Mouse (Mus musculus): ENCODE results near the gene Olfr896-ps1. TPM values are rescaled to one million over a fixed set of nuclear protein-coding genes. Genes with fewer than 3 reads are reported as not detected.

Gene Olfr896-ps1
- polyA plus RNA-seq (2017; shearing (Covaris generic)) = not detected

DNA sequence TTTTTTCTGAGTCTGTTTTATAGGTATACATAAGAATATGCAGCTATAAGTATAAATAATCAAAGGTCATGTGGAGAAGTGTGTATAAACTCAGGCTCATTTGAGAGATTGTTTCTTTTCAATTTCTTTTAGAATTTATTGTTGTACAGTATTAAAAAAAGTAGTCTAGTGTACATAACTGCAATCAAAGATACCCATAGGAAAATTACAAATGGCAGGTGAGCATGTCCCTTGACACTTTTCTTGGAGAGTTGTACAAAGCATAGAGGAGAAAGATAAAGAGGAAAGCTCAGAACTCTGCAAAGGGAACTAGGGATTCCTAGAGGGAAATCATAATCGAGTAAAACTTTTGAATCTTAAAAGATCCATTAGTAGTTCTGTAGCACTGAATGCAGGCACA, at the start of gene Olfr896-ps1:
Gene Olfr896-ps1, plus strand, starts transcription at position 301 of the 400 bp plus-strand sequence.
- ATAC-seq = no peak

DNA sequence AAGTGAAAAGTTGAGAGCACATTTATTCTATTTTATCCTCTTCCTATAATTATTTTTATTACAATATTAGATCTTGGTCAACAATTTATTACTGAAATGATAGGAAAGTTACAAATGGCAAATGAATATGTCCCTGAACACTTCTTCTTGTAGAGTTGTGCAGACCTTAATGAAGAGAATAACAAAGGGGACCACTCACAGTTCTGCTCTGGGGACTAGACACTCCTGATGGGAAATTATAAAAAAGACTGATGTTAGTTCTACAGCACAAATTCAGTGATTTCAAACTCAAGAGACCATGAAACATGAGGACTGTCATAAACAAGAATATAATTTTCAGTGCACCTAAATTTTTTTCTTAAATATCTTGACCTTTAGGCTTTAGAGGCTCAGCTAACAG, 38.4 kb upstream of the Olfr896-ps1 start, which contains the start of gene Olfr143:
Gene Olfr143, plus strand, starts transcription at position 301 of the 400 bp plus-strand sequence.
- no peak for ATAC-seq

DNA sequence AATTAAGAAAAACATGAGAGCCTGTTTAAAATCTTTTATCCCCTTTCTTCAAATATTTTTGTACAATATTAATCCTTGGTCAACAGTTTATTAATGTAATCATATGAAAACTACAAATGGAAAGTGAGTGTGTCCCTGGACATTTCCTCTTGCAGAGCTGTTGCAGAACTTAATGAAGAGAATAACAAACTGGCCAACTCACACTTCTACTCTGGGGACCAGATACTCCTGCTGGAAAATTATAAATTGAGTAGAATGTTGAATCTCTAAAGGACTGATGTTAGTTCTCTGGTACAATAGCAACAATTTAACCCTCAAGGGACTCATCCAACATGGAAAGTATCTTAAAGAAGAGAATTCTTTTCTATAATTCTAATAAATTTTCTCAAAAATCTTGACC, 23.4 kb upstream of the Olfr896-ps1 start, which contains the start of gene Olfr895:
Gene Olfr895, plus strand, starts transcription at position 301 of the 400 bp plus-strand sequence.
- ATAC-seq = no peak

DNA sequence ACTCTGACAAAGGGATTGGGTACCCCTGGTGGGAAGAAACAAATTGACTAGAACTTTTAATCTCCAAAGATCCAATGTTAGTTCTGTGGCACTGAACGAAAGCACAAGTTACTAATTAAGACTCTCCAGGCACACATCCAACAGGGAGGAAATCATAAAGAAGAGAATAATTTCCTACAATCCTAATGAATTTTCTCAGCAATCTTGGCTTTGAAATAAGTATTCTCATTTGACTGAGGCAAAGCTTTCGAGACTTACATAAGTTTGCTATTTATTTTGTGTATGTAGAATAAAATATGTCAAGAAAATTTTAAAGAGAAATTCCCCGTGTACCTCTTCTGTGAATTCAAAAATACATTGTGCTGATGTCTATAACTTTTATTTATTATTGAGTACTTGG, 37.9 kb downstream of the Olfr896-ps1 start, which contains the start of gene Olfr25:
Gene Olfr25, plus strand, starts transcription at position 301 of the 400 bp plus-strand sequence.
- ATAC-seq = no peak

Other genes starting within 250 kb of the Olfr896-ps1 start
- not detected for gene Olfr884, start 244.6 kb upstream of the Olfr896-ps1 start, polyA plus RNA-seq (2017; shearing (Covaris generic))
- not detected for gene Olfr885, start 229.8 kb upstream of the Olfr896-ps1 start, polyA plus RNA-seq (2017; shearing (Covaris generic))
- gene Olfr887, start 207.0 kb upstream of the Olfr896-ps1 start, polyA plus RNA-seq (2017; shearing (Covaris generic)) = not detected
- gene Olfr888, start 183.0 kb upstream of the Olfr896-ps1 start, polyA plus RNA-seq (2017; shearing (Covaris generic)) = not detected
- under 1 TPM in 1 of 2 experiments, not detected in 1; 0.05 TPM for gene Olfr889, start 175.9 kb upstream of the Olfr896-ps1 start, polyA plus RNA-seq (2017; shearing (Covaris generic))
- under 1 TPM in 1 of 2 experiments, not detected in 1; 0.17 TPM for gene Olfr890, start 148.6 kb upstream of the Olfr896-ps1 start, polyA plus RNA-seq (2017; shearing (Covaris generic))
- gene Olfr891, start 110.3 kb upstream of the Olfr896-ps1 start, polyA plus RNA-seq (2017; shearing (Covaris generic)) = not detected
- not detected for gene Olfr893, start 82.7 kb upstream of the Olfr896-ps1 start, polyA plus RNA-seq (2017; shearing (Covaris generic))
- not detected for gene Olfr894, start 73.1 kb upstream of the Olfr896-ps1 start, polyA plus RNA-seq (2017; shearing (Covaris generic))
- gene Olfr143, start 38.3 kb upstream of the Olfr896-ps1 start, polyA plus RNA-seq (2017; shearing (Covaris generic)) = not detected
- not detected for gene Olfr895, start 23.3 kb upstream of the Olfr896-ps1 start, polyA plus RNA-seq (2017; shearing (Covaris generic))
- not detected for gene Olfr25, start 38.0 kb downstream of the Olfr896-ps1 start, polyA plus RNA-seq (2017; shearing (Covaris generic))
- gene Olfr898, start 57.3 kb downstream of the Olfr896-ps1 start, polyA plus RNA-seq (2017; shearing (Covaris generic)) = not detected
- under 1 TPM in 1 of 2 experiments, not detected in 1; 0.19 TPM for gene Olfr250, start 75.8 kb downstream of the Olfr896-ps1 start, polyA plus RNA-seq (2017; shearing (Covaris generic))
- not detected for gene Olfr251, start 86.0 kb downstream of the Olfr896-ps1 start, polyA plus RNA-seq (2017; shearing (Covaris generic))
- gene Olfr147, start 110.6 kb downstream of the Olfr896-ps1 start, polyA plus RNA-seq (2017; shearing (Covaris generic)) = not detected
- under 1 TPM in 1 of 2 experiments, not detected in 1; 0.16 TPM for gene Olfr901, start 138.3 kb downstream of the Olfr896-ps1 start, polyA plus RNA-seq (2017; shearing (Covaris generic))
- not detected for gene Olfr902, start 156.5 kb downstream of the Olfr896-ps1 start, polyA plus RNA-seq (2017; shearing (Covaris generic))
- not detected for gene Olfr904, start 172.0 kb downstream of the Olfr896-ps1 start, polyA plus RNA-seq (2017; shearing (Covaris generic))
- not detected for gene Olfr905, start 180.0 kb downstream of the Olfr896-ps1 start, polyA plus RNA-seq (2017; shearing (Covaris generic))
- not detected for gene Olfr906, start 196.0 kb downstream of the Olfr896-ps1 start, polyA plus RNA-seq (2017; shearing (Covaris generic))
- not detected for gene Olfr907, start 204.7 kb downstream of the Olfr896-ps1 start, polyA plus RNA-seq (2017; shearing (Covaris generic))
- under 1 TPM in 1 of 2 experiments, not detected in 1; 0.48 TPM for gene Olfr911-ps1, start 230.5 kb downstream of the Olfr896-ps1 start, polyA plus RNA-seq (2017; shearing (Covaris generic))
- not detected for gene Olfr910, start 246.7 kb downstream of the Olfr896-ps1 start, polyA plus RNA-seq (2017; shearing (Covaris generic))